Mouse (Mus musculus) Muller cell, postnatal 12 days (primary cell): ENCODE data around the gene Olfr346.

Experiments used
- DNase-seq: peaks from one replicate; pipeline ENCODE4 v3.0.0-alpha.2; 2015; ENCODE audit errors: inconsistent ontology term

Gene Olfr346

GRCm38 (mm10) chr2:36685488-36685887, at the start of gene Olfr346:
Gene Olfr346 (plus strand): TSS chr2:36685788.
- DNase-seq = no peak

- DNase-seq = no peak
These were observed 45.8 kb upstream of the Olfr346 start, which contains the start of gene Olfr345 for GRCm38 (mm10) chr2:36639741-36640140. Gene Olfr345 (plus strand): TSS chr2:36640041.

GRCm38 (mm10) chr2:36731602-36732001, 46.0 kb downstream of the Olfr346 start, which contains the start of gene Olfr347:
Gene Olfr347 (plus strand): TSS chr2:36731902.
- no peak for DNase-seq

- DNase-seq = no peak
These were observed 50.6 kb downstream of the Olfr346 start for GRCm38 (mm10) chr2:36736226-36736625.
